In genomic region chr6:87399137-87399536, GRCm38 (mm10) we compare ENCODE assay signal across 8 mouse cellular contexts. TPM values are rescaled to one million over a fixed set of nuclear protein-coding genes. Genes with fewer than 3 reads are reported as not detected.
A peak's percentile ranks its signal among the peaks of the same experiment; 100 is the strongest.
DNase-seq lines count a peak whose midpoint lies in the region; ATAC-seq and TF ChIP-seq lines count a peak whose summit lies in the region.
"Had no signal": no experiment of that assay in that cellular context is flagged by ENCODE, and none has a peak within 500 bp of the region (broad histone marks: within the 10 kb centered on the region; RNA-seq: fewer than 3 reads in every experiment).

No protein-coding gene starts in this region.

- peak; percentile 91 for DNase-seq in CD4-positive, CD25-positive, alpha-beta regulatory T cell, adult 2 months (ENCODE audit: low read depth, low spot score)
- peak; percentile 72 for DNase-seq in MEL-GATA-1-ER (ENCODE audit: extremely low read depth, low read depth)
- DNase-seq in cerebellum, adult 8-10 months, result peak; percentile 43
- peak; percentile 83 for DNase-seq in gastrocnemius, postnatal 10 days
- peak; percentile 30 to 85 for DNase-seq in layer of hippocampus, adult 2 months (ENCODE audit: low spot score in 2 of 2)
- DNase-seq in spleen, adult 2 months (ENCODE audit: low read depth in 1 of 2, low spot score in 2 of 2), result peak; percentile 43 to 83

- WGBS in spleen, adult 2 months, result under 1% methylated on average over 5 of the region's 5 CpGs

- TF ChIP-seq POLR2A in spleen, adult 2 months (IDR thresholded peaks at IDR 0.05; ENCODE audit: low read depth, low read length), result no peak

- no peaks in the 10 kb centered on the region for H3K27me3 ChIP-seq in spleen, adult 2 months (ENCODE audit: control insufficient read depth, insufficient read depth, low read length)
- H3K27me3 ChIP-seq: lung, embryonic 15.5 days had no signal

- no peaks in the 10 kb centered on the region for H3K36me3 ChIP-seq in spleen, adult 2 months (ENCODE audit: control insufficient read depth, insufficient read depth, low read length)
- H3K36me3 ChIP-seq: lung, embryonic 15.5 days had no signal

- peak; percentile 97 for TF ChIP-seq CTCF in layer of hippocampus, adult 2 months (conservative IDR thresholded peaks at IDR 0.05)
- TF ChIP-seq CTCF in spleen, adult 2 months (IDR thresholded peaks at IDR 0.05; ENCODE audit: extremely low read depth, insufficient read depth, insufficient read length, insufficient replicate concordance), result peak; percentile 88; the same call in 1 of the 2 replicates

- peak; percentile 93 for ATAC-seq in megakaryocyte, adult 5-6 weeks (ENCODE audit: poor library complexity, severe bottlenecking)

- H3K4me3 ChIP-seq in layer of hippocampus, adult 2 months, result no peak overlapping the region
- no peak overlapping the region for H3K4me3 ChIP-seq in spleen, adult 2 months (ENCODE audit: extremely low read depth, insufficient read depth, insufficient read length)
- H3K4me3 ChIP-seq: lung, embryonic 15.5 days had no signal

- H3K4me1 ChIP-seq in spleen, adult 2 months (ENCODE audit: control insufficient read depth, insufficient read depth, insufficient read length), result peaks cover 12% of the 10 kb centered on the region; the same call in 1 of the 2 replicates

- H3K27ac ChIP-seq in layer of hippocampus, adult 2 months, result no peak overlapping the region
- no peak overlapping the region for H3K27ac ChIP-seq in spleen, adult 2 months (ENCODE audit: insufficient read depth, low read length)
- H3K27ac ChIP-seq: lung, embryonic 15.5 days had no signal

RNA-seq across cellular contexts. Expression of gene Gkn3, which starts 10.4 kb away (rescaled TPM):
- 1 to 10 TPM; 1.8 to 2.1 TPM for total RNA-seq in gastrocnemius, postnatal 10 days (2021)
- 1 to 10 TPM; 2.0 to 3.6 TPM for total RNA-seq in layer of hippocampus, adult 2 months (2021)
- not detected in 2 replicates for total RNA-seq in megakaryocyte, adult 5-6 weeks (2015)
- not detected in 2 replicates for total RNA-seq in megakaryocyte, adult 5-6 weeks (2017)
- 0.28 TPM in 1 of 2 replicates, not detected in the other for polyA plus RNA-seq in spleen, adult 2 months (2012; rRNA removed)

RNA-seq across cellular contexts. Expression of gene Gkn2, which starts 26.0 kb away (rescaled TPM):
- total RNA-seq in gastrocnemius, postnatal 10 days (2021), result not detected
- not detected for total RNA-seq in layer of hippocampus, adult 2 months (2021)
- not detected in 2 replicates for total RNA-seq in megakaryocyte, adult 5-6 weeks (2015)
- not detected in 2 replicates for total RNA-seq in megakaryocyte, adult 5-6 weeks (2017)
- not detected in 2 replicates for polyA plus RNA-seq in spleen, adult 2 months (2012; rRNA removed)

RNA-seq across cellular contexts. Expression of gene Bmp10, which starts 29.7 kb away (rescaled TPM):
- total RNA-seq in gastrocnemius, postnatal 10 days (2021), result not detected
- total RNA-seq in layer of hippocampus, adult 2 months (2021), result not detected
- total RNA-seq in megakaryocyte, adult 5-6 weeks (2015), result not detected in 2 replicates
- total RNA-seq in megakaryocyte, adult 5-6 weeks (2017), result not detected in 2 replicates
- polyA plus RNA-seq in spleen, adult 2 months (2012; rRNA removed), result not detected in 2 replicates

RNA-seq across cellular contexts. Expression of gene Gkn1, which starts 48.4 kb away (rescaled TPM):
- not detected for total RNA-seq in gastrocnemius, postnatal 10 days (2021)
- not detected for total RNA-seq in layer of hippocampus, adult 2 months (2021)
- not detected in 2 replicates for total RNA-seq in megakaryocyte, adult 5-6 weeks (2015)
- not detected in 2 replicates for total RNA-seq in megakaryocyte, adult 5-6 weeks (2017)
- polyA plus RNA-seq in spleen, adult 2 months (2012; rRNA removed), result 0.13 TPM in 1 of 2 replicates, not detected in the other
- polyA plus RNA-seq: lung, embryonic 15.5 days had no signal
